Mouse (Mus musculus): Measurements from ENCODE around the gene I830077J02Rik.

- no peak for TF ChIP-seq CTCF (IDR thresholded peaks at IDR 0.05; ENCODE audit: borderline replicate concordance, control insufficient read depth, extremely low read depth, insufficient read depth, low read length, poor library complexity)
- no peak for TF ChIP-seq POLR2A (IDR thresholded peaks at IDR 0.05; ENCODE audit: control insufficient read depth, extremely low read depth, insufficient read depth, low read length, poor library complexity)
Measured at GRCm38 (mm10) chr3:105882105-105882504, 50.4 kb downstream of the I830077J02Rik start.
